In the genomic region with DNA sequence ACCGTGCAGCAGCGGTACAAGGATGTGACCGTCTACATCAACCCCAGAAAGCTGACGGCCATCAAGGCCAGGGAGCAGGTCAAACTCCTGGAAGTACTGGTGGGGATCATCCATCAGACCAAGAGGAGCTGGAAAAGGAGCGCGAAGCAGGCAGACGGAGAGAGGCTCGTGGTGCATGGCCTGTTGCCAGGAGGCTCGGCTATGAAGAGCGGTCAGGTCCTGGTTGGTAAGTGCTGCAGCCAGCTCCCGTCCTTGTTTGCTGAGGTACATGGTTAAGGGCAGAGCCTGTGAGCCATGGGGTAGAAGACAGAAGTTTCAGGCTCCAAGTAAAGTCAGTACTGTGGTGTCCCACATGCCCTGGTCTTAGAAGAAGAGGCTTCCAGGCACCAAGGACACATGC, we compare ENCODE assay signal across 17 mouse cellular contexts. TPM values are rescaled to one million over a fixed set of nuclear protein-coding genes. Genes with fewer than 3 reads are reported as not detected.
DNase-seq lines count a peak whose midpoint lies in the region; ATAC-seq and TF ChIP-seq lines count a peak whose summit lies in the region.
"Had no signal": no experiment of that assay in that cellular context is flagged by ENCODE, and none has a peak within 500 bp of the region (broad histone marks: within the 10 kb centered on the region; RNA-seq: fewer than 3 reads in every experiment).

No protein-coding gene starts in this region.

- H3K9ac ChIP-seq in heart, embryonic 16.5 days (ENCODE audit: low read length) = no peak overlapping the region
- no peak overlapping the region for H3K9ac ChIP-seq in stomach, postnatal 0 days (ENCODE audit: low read length)
- H3K9ac ChIP-seq in liver, postnatal 0 days (replicated peaks) = no peak overlapping the region
- H3K9ac ChIP-seq: heart, embryonic 13.5 days; limb, embryonic 15.5 days had no signal

- TF ChIP-seq EP300 in stomach, postnatal 0 days (optimal IDR thresholded peaks at IDR 0.05) = no peak
- TF ChIP-seq EP300 in liver, postnatal 0 days (IDR thresholded peaks at IDR 0.05; ENCODE audit: low read depth) = no peak

- ATAC-seq in heart, embryonic 16.5 days (replicated peaks; ENCODE audit: extremely low read depth, insufficient read depth, low FRiP score) = 0 out of 2 replicates have a peak, but pooled peaks have one; percentile 56
- ATAC-seq in stomach, postnatal 0 days (ENCODE audit: low FRiP score, low TSS enrichment) = no peak
- no peak for ATAC-seq in liver, postnatal 0 days
- ATAC-seq: midbrain, embryonic 16.5 days had no signal

- H3K36me3 ChIP-seq in heart, embryonic 16.5 days (ENCODE audit: control insufficient read depth, insufficient read depth) = 0 out of 2 replicates have a peak, but pooled peaks cover 2% of the 10 kb centered on the region
- H3K36me3 ChIP-seq in stomach, postnatal 0 days (ENCODE audit: control insufficient read depth, insufficient read depth, low read length) = 0 out of 2 replicates have a peak, but pooled peaks cover 2% of the 10 kb centered on the region
- H3K36me3 ChIP-seq in liver, postnatal 0 days (replicated peaks; ENCODE audit: insufficient read depth, low read length) = no peaks in the 10 kb centered on the region

- H3K9me3 ChIP-seq in heart, embryonic 16.5 days (replicated peaks; ENCODE audit: control insufficient read depth, low read length) = no peaks in the 10 kb centered on the region
- H3K9me3 ChIP-seq in stomach, postnatal 0 days (ENCODE audit: control insufficient read depth, low read length) = no peaks in the 10 kb centered on the region
- no peaks in the 10 kb centered on the region for H3K9me3 ChIP-seq in liver, postnatal 0 days (ENCODE audit: low read length)
- H3K9me3 ChIP-seq: G1E; heart, embryonic 13.5 days; limb, embryonic 15.5 days had no signal

- 71% methylated on average over 11 of the region's 11 CpGs for WGBS in heart, embryonic 16.5 days
- WGBS in stomach, postnatal 0 days = 91% methylated on average over 11 of the region's 11 CpGs
- WGBS in liver, postnatal 0 days (ENCODE audit: insufficient replicate concordance) = 86% methylated on average over 11 of the region's 11 CpGs

- TF ChIP-seq CTCF in stomach, postnatal 0 days (IDR thresholded peaks at IDR 0.05; ENCODE audit: low read depth) = no peak
- no peak for TF ChIP-seq CTCF in liver, postnatal 0 days (IDR thresholded peaks at IDR 0.05; ENCODE audit: low read depth)

- H3K4me2 ChIP-seq in heart, embryonic 16.5 days (ENCODE audit: low read depth, low read length) = no peak overlapping the region
- H3K4me2 ChIP-seq in stomach, postnatal 0 days (replicated peaks; ENCODE audit: low read depth) = no peak overlapping the region
- no peak overlapping the region for H3K4me2 ChIP-seq in liver, postnatal 0 days (ENCODE audit: low read depth, low read length)
- H3K4me2 ChIP-seq: heart, embryonic 13.5 days; limb, embryonic 15.5 days had no signal

- H3K27me3 ChIP-seq in heart, embryonic 16.5 days (ENCODE audit: control insufficient read depth, insufficient read depth, low read length) = no peaks in the 10 kb centered on the region
- no peaks in the 10 kb centered on the region for H3K27me3 ChIP-seq in stomach, postnatal 0 days (ENCODE audit: control insufficient read depth, insufficient read depth, low read length)
- no peaks in the 10 kb centered on the region for H3K27me3 ChIP-seq in liver, postnatal 0 days (ENCODE audit: insufficient read depth, low read length)
- H3K27me3 ChIP-seq: heart, embryonic 13.5 days; limb, embryonic 15.5 days had no signal

- H3K4me3 ChIP-seq in heart, embryonic 16.5 days (ENCODE audit: low read length) = no peak overlapping the region
- H3K4me3 ChIP-seq in stomach, postnatal 0 days (ENCODE audit: low read depth, low read length) = no peak overlapping the region
- H3K4me3 ChIP-seq in liver, postnatal 0 days (ENCODE audit: low read depth, low read length) = no peak overlapping the region
- H3K4me3 ChIP-seq: heart, embryonic 13.5 days; limb, embryonic 15.5 days had no signal

- 0 out of 2 replicates have a peak, but pooled peaks cover 3% of the 10 kb centered on the region for H3K4me1 ChIP-seq in heart, embryonic 16.5 days (ENCODE audit: control insufficient read depth, insufficient read depth, low read length)
- no peaks in the 10 kb centered on the region for H3K4me1 ChIP-seq in stomach, postnatal 0 days (replicated peaks; ENCODE audit: control insufficient read depth, insufficient read depth)
- H3K4me1 ChIP-seq in liver, postnatal 0 days (ENCODE audit: insufficient read depth) = no peaks in the 10 kb centered on the region
- H3K4me1 ChIP-seq: limb, embryonic 15.5 days had no signal

- no peak overlapping the region for H3K27ac ChIP-seq in heart, embryonic 16.5 days (ENCODE audit: low read length)
- H3K27ac ChIP-seq in stomach, postnatal 0 days (replicated peaks) = no peak overlapping the region
- H3K27ac ChIP-seq in liver, postnatal 0 days (ENCODE audit: low read depth) = no peak overlapping the region
- H3K27ac ChIP-seq: heart, embryonic 13.5 days; limb, embryonic 15.5 days; macrophage had no signal

- peak; percentile 33 to 58 for DNase-seq in cerebellum, postnatal 25 days
- no peak for DNase-seq in cerebellum, adult 9-11 months
- DNase-seq in lung, adult 18-20 months = peak; percentile 13 to 16
- no peak for DNase-seq in lung, postnatal 25 days (ENCODE audit: low spot score)
- peak; percentile 29 for DNase-seq in lung, postnatal 36 days
- DNase-seq in stomach, postnatal 0 days (ENCODE audit: low spot score) = no peak
- no peak for DNase-seq in liver, postnatal 0 days
- DNase-seq: kidney, postnatal 36 days; right cerebral cortex, adult 18-20 months had no signal

RNA-seq across cellular contexts. Expression of a gene that starts 54.6 kb away (rescaled TPM):
- 0.64 and 0.95 TPM in 2 replicates for polyA plus RNA-seq in heart, embryonic 16.5 days (2015; fragmentation: Nextera tagmentation; extraction: Ambion mirVana)
- not detected in 2 replicates for polyA plus RNA-seq in stomach, postnatal 0 days (2015; fragmentation: Nextera tagmentation; extraction: Ambion mirVana)
- 0.05 and 0.06 TPM in 2 replicates for polyA plus RNA-seq in liver, postnatal 0 days (2015; fragmentation: Nextera tagmentation; extraction: Ambion mirVana)
- polyA plus RNA-seq: activated CD4-positive, CD25-positive, alpha-beta regulatory T cell, adult 4 months; C2C12; G1E had no signal

Comparison
In these comparisons a context has a peak if more than half of its experiments do, and no peak if none do; other contexts are left out.
1. DNase-seq: peak in cerebellum, postnatal 25 days (2 of 2), lung, adult 18-20 months (2 of 2) and lung, postnatal 36 days (single experiment); none in cerebellum, adult 9-11 months (single experiment), lung, postnatal 25 days (single experiment), stomach, postnatal 0 days (single experiment) and liver, postnatal 0 days (single experiment).